Mouse (Mus musculus) liver, embryonic 14.5 days (tissue): ENCODE results near the gene Il11ra1. TPM values are rescaled to one million over a fixed set of nuclear protein-coding genes. Genes with fewer than 3 reads are reported as not detected.

Source experiments
- ATAC-seq: fragments of 200-750 bp; cut with Nextera tagmentation; 2 replicates; pipeline ENCODE4 v1.8.0; 2017; ENCODE audit warnings: moderate number of reproducible peaks, mild to moderate bottlenecking, moderate library complexity; ENCODE audit not compliant: insufficient read depth
- DNase-seq, 3 experiments: peaks; one replicate each; pipeline ENCODE4 v3.0.0-alpha.2; 2012 to 2013; ENCODE audit warnings: low read depth in 3 of 3, low spot score in 3 of 3
- H3K27ac ChIP-seq: fragments of 300-500 bp; sonication (generic); 2 replicates; pipeline ENCODE4 v1.5.1; 2014; ENCODE audit warnings: moderate library complexity, mild to moderate bottlenecking, control low read depth, inconsistent platforms
- H3K27me3 ChIP-seq: fragments of 300-500 bp; sonication (generic); 2 replicates; pipeline ENCODE4 v1.6.1; 2014; ENCODE audit warnings: mild to moderate bottlenecking, low read length, moderate library complexity; ENCODE audit not compliant: control insufficient read depth, insufficient read depth
- H3K36me3 ChIP-seq: fragments of 300-500 bp; sonication (generic); replicated peaks from 2 replicates; pipeline ENCODE4 v1.6.1; 2014; ENCODE audit warnings: low read depth; ENCODE audit not compliant: control insufficient read depth, insufficient read depth
- H3K4me1 ChIP-seq, 2 experiments: fragments of 200-500 bp in 1 of 2; fragments of 300-500 bp in 1 of 2; sonication (generic) in 1 of 2; replicated peaks; 2 replicates each; pipeline ENCODE4 v1.6.1; 2012 to 2014; ENCODE audit warnings: antibody characterized with exemption in 1 of 2, inconsistent platforms in 1 of 2, low read length in 1 of 2; ENCODE audit not compliant: control insufficient read depth in 2 of 2, insufficient read depth in 2 of 2
- H3K4me2 ChIP-seq: fragments of 300-500 bp; sonication (generic); 2 replicates; pipeline ENCODE4 v1.6.1; 2014; ENCODE audit warnings: low read depth, mild to moderate bottlenecking, control low read depth, moderate library complexity
- H3K4me3 ChIP-seq, 2 experiments: fragments of 200-500 bp in 1 of 2; fragments of 300-500 bp in 1 of 2; sonication (generic) in 1 of 2; 2 replicates each; pipeline ENCODE4 v1.5.1; 2012 to 2014; ENCODE audit warnings: low read depth in 2 of 2, low read length in 2 of 2, mild to moderate bottlenecking in 2 of 2, control low read depth in 1 of 2, inconsistent platforms in 1 of 2, moderate library complexity in 1 of 2; ENCODE audit not compliant: insufficient read depth in 1 of 2
- H3K9ac ChIP-seq: fragments of 300-500 bp; sonication (generic); replicated peaks from 2 replicates; pipeline ENCODE4 v1.6.1; 2014; ENCODE audit warnings: mild to moderate bottlenecking, control low read depth, moderate library complexity
- H3K9me3 ChIP-seq: fragments of 300-500 bp; sonication (generic); 2 replicates; pipeline ENCODE4 v1.6.1; 2016; ENCODE audit warnings: low read length, mixed read lengths; ENCODE audit not compliant: control insufficient read depth
- CTCF ChIP-seq: IDR thresholded peaks from 2 replicates; pipeline ENCODE4 v1.5.1; 2016; ENCODE audit warnings: antibody characterized with exemption, low read depth, control low read depth
- EP300 ChIP-seq: IDR thresholded peaks from 2 replicates; pipeline ENCODE4 v1.6.1; 2016; ENCODE audit warnings: antibody characterized with exemption, low read depth
- WGBS: fragments of 180-500 bp; shearing (Covaris S2); extraction: QIAGEN DNeasy Blood & Tissue Kit; methylation state at CpG from one replicate; pipeline ENCODE4 v1.1.7; 2014; ENCODE audit not compliant: insufficient replicate concordance; 5-methylcytosine and 5-hydroxymethylcytosine counted together
- polyA plus RNA-seq, 2 experiments: library from polyadenylated mRNA; depleted of rRNA in 1 of 2; stranded (reverse) in 1 of 2; unstranded in 1 of 2; fragments of >200 nt; fragmentation: Nextera tagmentation in 1 of 2; extraction: Ambion mirVana in 1 of 2; gene quantifications; 2 replicates each; pipeline versions ENCODE4 v1.2.1 to v1.2.3; 2012 to 2014

Il11ra1 gene
- polyA plus RNA-seq, 2 experiments = 13.9 to 23.8 TPM

- TF ChIP-seq EP300 (no peak), CTCF (peak; percentile 79)
- Histone ChIP-seq H3K27ac (no peak overlapping the region), H3K4me3 (no peak overlapping the region), H3K36me3 (no peaks in the 10 kb centered on the region; the same call in 1 of the 2 replicates), H3K9ac (no peak overlapping the region), H3K27me3 (peaks cover 7% of the 10 kb centered on the region), H3K4me1 (peaks cover 0 to 15% of the 10 kb centered on the region in 2 experiments; a peak in 3 of 4 replicates), H3K9me3 (no peaks in the 10 kb centered on the region), H3K4me2 (no peak overlapping the region)
- DNase-seq = no peak
- ATAC-seq = no peak
- 23% methylated on average over 8 of the region's 8 CpGs for WGBS
These were observed 37.9 kb downstream of the Il11ra1 start for GRCm38 (mm10) chr4:41737602-41738255.

GRCm38 (mm10) chr4:41738256-41738603 is 38.4 kb downstream of the Il11ra1 start:
- H3K27ac ChIP-seq = no peak overlapping the region

GRCm38 (mm10) chr4:41739260-41739659 is 39.5 kb downstream of the Il11ra1 start:
- TF ChIP-seq EP300 (no peak), CTCF (no peak)
- Histone ChIP-seq H3K9ac (no peak overlapping the region), H3K36me3 (no peaks in the 10 kb centered on the region; the same call in 1 of the 2 replicates), H3K27me3 (no peaks in the 10 kb centered on the region), H3K4me3 (no peak overlapping the region), H3K4me2 (no peak overlapping the region), H3K27ac (no peak overlapping the region), H3K9me3 (no peaks in the 10 kb centered on the region), H3K4me1 (peaks cover 0 to 15% of the 10 kb centered on the region in 2 experiments; a peak in 3 of 4 replicates)
- 84% methylated on average over 13 of the region's 13 CpGs for WGBS
- no peak for DNase-seq
- ATAC-seq = no peak

More at GRCm38 (mm10) chr4:41738256-41738603, 38.4 kb downstream of the Il11ra1 start:
- Histone ChIP-seq H3K4me2 (no peak overlapping the region), H3K36me3 (no peaks in the 10 kb centered on the region; the same call in 1 of the 2 replicates), H3K4me3 (no peak overlapping the region), H3K9ac (no peak overlapping the region), H3K27me3 (peaks cover 3% of the 10 kb centered on the region), H3K9me3 (no peaks in the 10 kb centered on the region), H3K4me1 (peaks cover 0 to 15% of the 10 kb centered on the region in 2 experiments; a peak in 3 of 4 replicates)
- ATAC-seq (no peak), DNase-seq (no peak)
- no peak for TF ChIP-seq EP300
- TF ChIP-seq CTCF = no peak
- WGBS = 55% methylated on average over 1 of the region's 1 CpGs

- H3K4me2 ChIP-seq = peak overlapping the region; percentile 79
- peak overlapping the region; percentile 47 for H3K9ac ChIP-seq
- H3K27me3 ChIP-seq = no peaks in the 10 kb centered on the region
- no peaks in the 10 kb centered on the region for H3K9me3 ChIP-seq
- under 1% methylated on average over 48 of the region's 48 CpGs for WGBS
- H3K27ac ChIP-seq = no peak overlapping the region
- TF ChIP-seq CTCF (peak; percentile 26; the same call in 1 of the 2 replicates), EP300 (no peak)
- peak in 1 of 3 experiments; percentile 37 for DNase-seq
- peaks cover 0 to 15% of the 10 kb centered on the region in 2 experiments; a peak in 3 of 4 replicates for H3K4me1 ChIP-seq
- peak overlapping the region; percentile 60 to 61 for H3K4me3 ChIP-seq
- no peaks in the 10 kb centered on the region; the same call in 1 of the 2 replicates for H3K36me3 ChIP-seq
- ATAC-seq = peak; percentile 82
These were observed 40.8 kb downstream of the Il11ra1 start for GRCm38 (mm10) chr4:41740380-41741157.

GRCm38 (mm10) chr4:41741158-41741560 is 41.4 kb downstream of the Il11ra1 start:
- Histone ChIP-seq H3K4me2 (peak overlapping the region; percentile 79), H3K4me1 (peaks cover 0 to 15% of the 10 kb centered on the region in 2 experiments; a peak in 3 of 4 replicates), H3K9ac (peak overlapping the region; percentile 47), H3K4me3 (peak overlapping the region; percentile 60 to 61), H3K36me3 (no peaks in the 10 kb centered on the region; the same call in 1 of the 2 replicates), H3K9me3 (no peaks in the 10 kb centered on the region), H3K27me3 (no peaks in the 10 kb centered on the region), H3K27ac (no peak overlapping the region)
- under 1% methylated on average over 27 of the region's 27 CpGs for WGBS
- ATAC-seq = peak; percentile 95
- TF ChIP-seq EP300 (no peak), CTCF (peak; percentile 37; the same call in 1 of the 2 replicates)
- peak; percentile 84 to 86 (median 84) for DNase-seq
